Comparison of ENCODE assay signal across 22 mouse cellular contexts in the genomic region with DNA sequence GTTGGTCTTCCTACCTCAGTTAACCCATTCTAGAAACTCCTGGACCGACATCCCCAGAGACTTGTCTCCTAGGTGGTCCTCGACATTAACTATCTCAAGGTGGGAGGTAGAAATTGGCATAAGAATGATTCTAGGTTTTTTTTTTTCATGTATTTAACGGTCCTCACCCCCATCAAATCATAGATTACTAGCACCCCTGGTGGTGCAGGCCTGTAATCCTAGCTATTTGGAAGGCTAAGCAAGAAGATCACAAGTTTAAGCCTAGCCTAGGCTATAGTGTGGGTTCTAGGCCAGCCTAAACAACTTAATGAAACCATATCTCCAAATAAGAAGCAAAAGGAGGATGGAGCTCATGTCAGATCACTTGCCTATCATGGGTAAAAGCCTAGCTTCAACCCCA. TPM values are rescaled to one million over a fixed set of nuclear protein-coding genes. Genes with fewer than 3 reads are reported as not detected.
DNase-seq lines count a peak whose midpoint lies in the region; ATAC-seq and TF ChIP-seq lines count a peak whose summit lies in the region.
"Had no signal": no experiment of that assay in that cellular context is flagged by ENCODE, and none has a peak within 500 bp of the region (broad histone marks: within the 10 kb centered on the region; RNA-seq: fewer than 3 reads in every experiment).

No protein-coding gene starts in this region.

- no peak overlapping the region for H3K9ac ChIP-seq in liver, postnatal 0 days (replicated peaks)
- no peak overlapping the region for H3K9ac ChIP-seq in midbrain, embryonic 11.5 days (ENCODE audit: low read length)
- H3K9ac ChIP-seq in midbrain, embryonic 14.5 days (replicated peaks; ENCODE audit: low read length), result no peak overlapping the region
- no peak overlapping the region for H3K9ac ChIP-seq in stomach, embryonic 16.5 days (ENCODE audit: low read length)
- H3K9ac ChIP-seq: embryonic facial prominence, embryonic 15.5 days; heart, embryonic 15.5 days; hindbrain, embryonic 13.5 days had no signal

- no peaks in the 10 kb centered on the region for H3K4me1 ChIP-seq in liver, postnatal 0 days (ENCODE audit: insufficient read depth)
- H3K4me1 ChIP-seq in midbrain, embryonic 11.5 days (ENCODE audit: control insufficient read depth, insufficient read depth, low read length), result peaks cover 2% of the 10 kb centered on the region; the same call in 1 of the 2 replicates
- no peaks in the 10 kb centered on the region for H3K4me1 ChIP-seq in midbrain, embryonic 14.5 days (ENCODE audit: control insufficient read depth, insufficient read depth, low read length)
- H3K4me1 ChIP-seq in stomach, embryonic 16.5 days (ENCODE audit: control insufficient read depth, insufficient read depth, low read length), result no peaks in the 10 kb centered on the region
- H3K4me1 ChIP-seq: embryonic facial prominence, embryonic 15.5 days; forebrain, embryonic 10.5 days; heart, embryonic 15.5 days; hindbrain, embryonic 13.5 days had no signal

- H3K27me3 ChIP-seq in liver, postnatal 0 days (ENCODE audit: insufficient read depth, low read length), result no peaks in the 10 kb centered on the region
- H3K27me3 ChIP-seq in midbrain, embryonic 11.5 days (ENCODE audit: control insufficient read depth, insufficient read depth, low read length), result peaks cover 17% of the 10 kb centered on the region
- no peaks in the 10 kb centered on the region for H3K27me3 ChIP-seq in midbrain, embryonic 14.5 days (ENCODE audit: control insufficient read depth, insufficient read depth, low read length)
- H3K27me3 ChIP-seq in stomach, embryonic 16.5 days (ENCODE audit: control insufficient read depth, insufficient read depth, low read length), result no peaks in the 10 kb centered on the region
- H3K27me3 ChIP-seq: embryonic facial prominence, embryonic 15.5 days; heart, embryonic 15.5 days; hindbrain, embryonic 13.5 days had no signal

- no peak overlapping the region for H3K4me3 ChIP-seq in liver, postnatal 0 days (ENCODE audit: low read depth, low read length)
- H3K4me3 ChIP-seq in midbrain, embryonic 11.5 days (ENCODE audit: low read depth, low read length), result no peak overlapping the region
- H3K4me3 ChIP-seq in midbrain, embryonic 14.5 days (replicated peaks; ENCODE audit: low read depth, low read length), result no peak overlapping the region
- H3K4me3 ChIP-seq in stomach, embryonic 16.5 days (replicated peaks; ENCODE audit: low read length), result no peak overlapping the region
- H3K4me3 ChIP-seq: embryonic facial prominence, embryonic 15.5 days; erythroblast, embryonic 14.5 days; forebrain, embryonic 10.5 days; heart, embryonic 15.5 days; hindbrain, embryonic 13.5 days had no signal

- no peaks in the 10 kb centered on the region for H3K36me3 ChIP-seq in liver, postnatal 0 days (replicated peaks; ENCODE audit: insufficient read depth, low read length)
- no peaks in the 10 kb centered on the region for H3K36me3 ChIP-seq in midbrain, embryonic 11.5 days (ENCODE audit: control insufficient read depth, insufficient read depth, low read length)
- no peaks in the 10 kb centered on the region for H3K36me3 ChIP-seq in midbrain, embryonic 14.5 days (ENCODE audit: control insufficient read depth, insufficient read depth, low read length)
- no peaks in the 10 kb centered on the region for H3K36me3 ChIP-seq in stomach, embryonic 16.5 days (ENCODE audit: control insufficient read depth, insufficient read depth, low read length)
- H3K36me3 ChIP-seq: embryonic facial prominence, embryonic 15.5 days; forebrain, embryonic 10.5 days; heart, embryonic 15.5 days; hindbrain, embryonic 13.5 days had no signal

- no peak overlapping the region for H3K27ac ChIP-seq in liver, postnatal 0 days (ENCODE audit: low read depth)
- no peak overlapping the region for H3K27ac ChIP-seq in midbrain, embryonic 11.5 days (ENCODE audit: low read depth, low read length)
- H3K27ac ChIP-seq in midbrain, embryonic 14.5 days (replicated peaks; ENCODE audit: low read depth, low read length), result no peak overlapping the region
- H3K27ac ChIP-seq in stomach, embryonic 16.5 days (ENCODE audit: low read length), result 0 out of 2 replicates have a peak overlapping the region, but pooled peaks have one; percentile 4
- H3K27ac ChIP-seq: embryonic facial prominence, embryonic 15.5 days; forebrain, embryonic 10.5 days; heart, embryonic 15.5 days; hindbrain, embryonic 13.5 days had no signal

- no peak for DNase-seq in liver, postnatal 0 days
- DNase-seq in liver, result no peak
- no peak for DNase-seq in midbrain, embryonic 11.5 days (ENCODE audit: low spot score, missing footprints)
- no peak for DNase-seq in midbrain, embryonic 14.5 days
- no peak for DNase-seq in urinary bladder, postnatal 14 days (ENCODE audit: low spot score)
- DNase-seq: adrenal gland, postnatal 10 days; cerebellum, adult 11 months; cerebellum, adult 8-10 months; cerebellum, postnatal 14 days; embryo, embryonic 11 days; gastrocnemius, postnatal 36 days; heart, adult 18-20 months; heart, postnatal 14 days had no signal

- ATAC-seq in liver, postnatal 0 days, result no peak
- ATAC-seq in midbrain, embryonic 11.5 days (ENCODE audit: low FRiP score), result peak; percentile 43; the same call in 1 of the 2 replicates
- ATAC-seq in midbrain, embryonic 14.5 days (ENCODE audit: low FRiP score, low TSS enrichment), result no peak
- no peak for ATAC-seq in stomach, embryonic 16.5 days (ENCODE audit: insufficient read depth, low FRiP score)
- ATAC-seq: CD4-positive, CD25-positive, alpha-beta regulatory T cell, adult 4 months; forebrain, embryonic 14.5 days had no signal

- peak; percentile 25; the same call in 1 of the 2 replicates for TF ChIP-seq CTCF in liver, postnatal 0 days (IDR thresholded peaks at IDR 0.05; ENCODE audit: low read depth)

- 50% methylated on average over 3 of the region's 3 CpGs for WGBS in liver, postnatal 0 days (ENCODE audit: insufficient replicate concordance)
- 39% methylated on average over 3 of the region's 3 CpGs for WGBS in midbrain, embryonic 11.5 days
- WGBS in midbrain, embryonic 14.5 days, result 32% methylated on average over 3 of the region's 3 CpGs
- 60% methylated on average over 3 of the region's 3 CpGs for WGBS in stomach, embryonic 16.5 days

- TF ChIP-seq EP300 in liver, postnatal 0 days (IDR thresholded peaks at IDR 0.05; ENCODE audit: low read depth), result no peak

- H3K4me2 ChIP-seq in liver, postnatal 0 days (ENCODE audit: low read depth, low read length), result no peak overlapping the region
- no peak overlapping the region for H3K4me2 ChIP-seq in midbrain, embryonic 11.5 days
- no peak overlapping the region for H3K4me2 ChIP-seq in midbrain, embryonic 14.5 days (ENCODE audit: low read length)
- H3K4me2 ChIP-seq in stomach, embryonic 16.5 days (ENCODE audit: low read depth, low read length), result no peak overlapping the region
- H3K4me2 ChIP-seq: embryonic facial prominence, embryonic 15.5 days; heart, embryonic 11.5 days; heart, embryonic 15.5 days; hindbrain, embryonic 13.5 days had no signal

- H3K9me3 ChIP-seq in liver, postnatal 0 days (ENCODE audit: low read length), result no peaks in the 10 kb centered on the region
- no peaks in the 10 kb centered on the region for H3K9me3 ChIP-seq in midbrain, embryonic 11.5 days (ENCODE audit: control insufficient read depth, low read length)
- H3K9me3 ChIP-seq in midbrain, embryonic 14.5 days (ENCODE audit: control insufficient read depth, low read length), result no peaks in the 10 kb centered on the region
- H3K9me3 ChIP-seq in stomach, embryonic 16.5 days (replicated peaks; ENCODE audit: control insufficient read depth, low read length), result no peaks in the 10 kb centered on the region
- H3K9me3 ChIP-seq: embryonic facial prominence, embryonic 15.5 days; forebrain, embryonic 10.5 days; heart, embryonic 15.5 days; hindbrain, embryonic 13.5 days had no signal

RNA-seq across cellular contexts. Expression of gene Ero1lb, which starts 6.6 kb away (rescaled TPM):
- 5.6 and 6.8 TPM in 2 replicates for polyA plus RNA-seq in liver, postnatal 0 days (2015; fragmentation: Nextera tagmentation; extraction: Ambion mirVana)
- 14.3 and 14.7 TPM in 2 replicates for polyA plus RNA-seq in midbrain, embryonic 11.5 days (2014; fragmentation: Nextera tagmentation; extraction: Ambion mirVana)
- 18.2 and 19.5 TPM in 2 replicates for polyA plus RNA-seq in midbrain, embryonic 14.5 days (2014; fragmentation: Nextera tagmentation; extraction: Ambion mirVana)
- polyA plus RNA-seq in stomach, embryonic 16.5 days (2015; fragmentation: Nextera tagmentation; extraction: Ambion mirVana), result 16.3 and 17.0 TPM in 2 replicates
- polyA plus RNA-seq: erythroblast, embryonic 14.5 days had no signal

RNA-seq across cellular contexts. Expression of gene Edaradd, which starts 38.8 kb away (rescaled TPM):
- polyA plus RNA-seq in liver, postnatal 0 days (2015; fragmentation: Nextera tagmentation; extraction: Ambion mirVana), result 0.33 and 0.38 TPM in 2 replicates
- 2.2 and 3.2 TPM in 2 replicates for polyA plus RNA-seq in midbrain, embryonic 11.5 days (2014; fragmentation: Nextera tagmentation; extraction: Ambion mirVana)
- polyA plus RNA-seq in midbrain, embryonic 14.5 days (2014; fragmentation: Nextera tagmentation; extraction: Ambion mirVana), result 1.1 and 1.3 TPM in 2 replicates
- polyA plus RNA-seq in stomach, embryonic 16.5 days (2015; fragmentation: Nextera tagmentation; extraction: Ambion mirVana), result 5.8 and 6.1 TPM in 2 replicates
- polyA plus RNA-seq: erythroblast, embryonic 14.5 days had no signal
